Mouse (Mus musculus) WW6 (cell line): ENCODE measurements around the gene Tmc6.
A peak's percentile ranks its signal among the peaks of the same experiment; 100 is the strongest.

Experiments used
- DNase-seq: peaks from one replicate; pipeline ENCODE4 v3.0.0-alpha.2; 2013; ENCODE audit warnings: low read depth, low spot score

The Tmc6 gene

DNA sequence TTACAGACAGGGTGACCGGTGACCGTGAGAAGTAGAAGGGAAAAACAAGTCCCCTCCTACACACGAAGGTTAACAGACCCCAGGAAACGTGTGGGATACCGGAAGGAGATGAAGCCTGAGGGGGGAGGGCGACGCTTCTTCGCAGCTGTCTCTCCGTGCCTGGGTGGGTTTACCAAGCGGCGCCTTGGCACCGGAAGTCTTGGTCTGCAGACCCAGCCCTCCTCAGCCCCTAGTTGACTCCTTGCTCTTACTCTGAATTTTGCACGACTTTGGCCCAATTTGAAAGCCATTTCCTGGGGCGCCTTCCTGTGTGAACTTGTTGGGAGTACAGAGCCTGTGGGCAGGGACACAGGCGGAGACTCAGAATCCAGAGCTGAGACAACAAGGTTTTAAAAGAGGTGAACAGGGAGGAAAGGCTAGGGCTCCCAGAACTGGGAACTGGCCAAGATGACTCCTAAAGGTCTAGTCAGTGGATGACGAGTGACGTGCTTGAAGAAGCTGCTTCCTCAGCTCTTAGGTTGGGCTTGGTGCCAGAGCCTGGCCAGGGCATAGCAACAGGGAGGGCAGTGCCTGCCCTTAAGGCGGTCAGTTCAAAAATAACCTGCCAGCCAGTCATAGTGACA, 688 bp downstream of the Tmc6 start:
- no peak for DNase-seq

DNA sequence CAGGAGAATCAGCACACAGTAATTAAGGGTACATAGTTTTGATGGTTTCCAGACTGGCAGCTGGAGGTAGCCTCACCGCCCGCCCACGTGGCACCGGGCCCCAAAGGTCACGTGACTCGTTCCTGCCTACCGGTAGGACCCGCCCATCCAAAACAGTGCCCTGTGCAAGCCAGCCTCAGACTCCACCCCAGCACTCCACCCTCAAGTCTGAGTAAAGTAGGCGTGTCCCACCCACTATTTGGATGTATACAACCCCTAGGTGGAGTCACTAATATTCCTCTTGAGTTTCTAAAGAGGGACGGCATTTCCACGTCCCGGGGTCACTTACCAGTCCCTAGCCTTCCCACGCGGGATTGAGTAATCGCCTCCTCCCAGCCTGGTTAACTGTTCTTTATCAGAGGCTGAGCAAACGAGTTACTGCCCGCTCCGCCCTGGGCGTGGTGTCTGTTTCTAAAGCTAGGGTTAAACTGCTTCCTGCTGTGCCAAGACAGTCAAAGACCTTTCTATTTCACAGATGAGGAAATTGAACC, 1.4 kb downstream of the Tmc6 start:
- peak; percentile 86 for DNase-seq

GRCm38 (mm10) chr11:117780199-117780515, 1.8 kb downstream of the Tmc6 start:
- no peak for DNase-seq

DNA sequence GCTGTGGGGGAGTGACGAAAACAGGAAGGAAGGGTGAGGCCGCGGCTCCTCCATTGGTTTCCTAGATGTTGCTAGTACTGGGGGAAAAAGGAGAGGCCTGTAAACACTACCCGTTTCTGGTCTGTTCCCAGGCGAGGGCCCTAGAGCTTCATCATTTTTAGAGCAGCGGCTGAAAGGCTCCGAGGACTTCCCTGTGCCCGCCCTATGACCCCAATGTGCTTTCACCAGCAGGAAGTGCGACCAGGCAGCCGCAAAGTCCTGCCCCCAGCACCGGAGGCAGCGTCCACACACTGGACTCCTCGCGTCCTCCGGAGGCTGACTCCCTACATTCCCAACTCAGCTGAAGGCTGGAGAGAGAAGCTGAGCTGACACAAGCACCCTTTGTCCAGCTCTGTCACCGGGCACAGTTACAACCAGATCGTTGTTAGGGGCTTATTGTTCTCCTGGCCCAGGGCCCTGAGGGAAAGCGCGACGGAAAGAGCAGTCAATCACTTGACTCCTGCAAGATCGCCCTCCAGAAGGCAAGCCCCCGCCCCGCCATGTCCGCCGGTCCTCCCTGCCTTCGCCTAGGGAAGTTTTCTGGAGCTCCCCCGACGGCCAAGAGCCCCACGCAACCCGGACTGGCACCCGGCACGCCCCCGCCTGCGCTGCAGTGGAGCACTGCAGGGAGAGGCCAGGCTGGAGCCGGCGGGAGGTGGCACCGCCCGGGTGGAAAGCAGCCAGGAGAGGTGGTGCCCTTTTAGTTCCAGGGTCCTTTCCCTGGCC, 2.4 kb downstream of the Tmc6 start:
- DNase-seq, result no peak

GRCm38 (mm10) chr11:117778851-117779433, 3.1 kb downstream of the Tmc6 start:
- DNase-seq, result no peak

- DNase-seq, result no peak
Observed at GRCm38 (mm10) chr11:117778031-117778430, 4.0 kb downstream of the Tmc6 start.

DNA sequence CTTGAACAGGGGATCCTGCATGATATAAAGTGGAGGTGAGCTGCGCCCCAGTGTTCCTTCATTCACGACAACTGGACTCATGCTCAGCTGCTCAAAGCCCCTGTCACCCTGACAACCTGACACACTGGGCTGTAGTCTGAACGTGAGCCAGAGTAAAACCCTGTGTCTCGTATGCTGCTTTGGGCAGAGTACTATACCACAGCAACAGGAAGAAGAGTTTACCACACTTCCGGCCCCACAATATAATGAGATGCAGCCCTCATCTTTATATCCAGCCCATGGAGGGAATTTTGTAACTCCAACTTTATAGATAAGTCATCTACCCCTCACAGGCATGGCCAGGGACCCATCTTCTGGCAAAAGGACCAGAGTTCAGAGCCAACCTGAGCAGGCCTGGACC, 4.9 kb downstream of the Tmc6 start:
- no peak for DNase-seq

DNA sequence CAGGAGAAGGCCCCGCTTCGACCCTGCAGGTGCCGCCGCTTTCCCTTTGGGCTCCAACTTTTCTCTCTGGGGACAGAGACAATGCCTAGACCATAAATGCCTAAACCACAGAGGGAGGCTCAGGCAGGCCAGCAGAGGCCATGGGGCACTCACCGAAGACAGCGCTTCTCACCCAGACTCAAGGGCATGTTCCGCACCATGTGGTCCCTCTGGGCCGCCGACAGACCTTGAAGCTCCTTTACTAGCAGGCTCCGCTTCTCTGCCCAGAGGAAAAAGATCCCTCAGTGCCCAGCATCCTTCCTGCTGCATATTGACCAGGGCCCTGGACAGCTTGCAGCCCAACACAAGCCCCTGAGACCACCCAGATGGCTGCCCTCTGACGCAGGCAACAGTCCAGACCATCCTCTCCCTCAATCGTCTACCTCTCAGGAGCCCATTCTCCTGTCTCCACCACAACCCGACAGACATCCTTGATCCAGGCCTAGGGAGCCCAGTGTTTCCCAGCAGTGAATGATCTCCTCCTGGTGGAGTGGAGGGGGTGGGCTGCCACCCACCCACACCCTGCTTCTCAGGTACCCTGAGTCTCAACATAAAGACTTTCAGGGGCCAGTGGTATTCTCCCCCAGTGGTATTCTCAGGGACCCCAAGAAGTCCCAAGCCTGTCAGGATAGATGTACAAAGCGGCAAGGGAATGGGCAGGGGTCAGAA, 5.8 kb downstream of the Tmc6 start:
- no peak for DNase-seq

GRCm38 (mm10) chr11:117775540-117775939, 6.5 kb downstream of the Tmc6 start:
- no peak for DNase-seq

DNA sequence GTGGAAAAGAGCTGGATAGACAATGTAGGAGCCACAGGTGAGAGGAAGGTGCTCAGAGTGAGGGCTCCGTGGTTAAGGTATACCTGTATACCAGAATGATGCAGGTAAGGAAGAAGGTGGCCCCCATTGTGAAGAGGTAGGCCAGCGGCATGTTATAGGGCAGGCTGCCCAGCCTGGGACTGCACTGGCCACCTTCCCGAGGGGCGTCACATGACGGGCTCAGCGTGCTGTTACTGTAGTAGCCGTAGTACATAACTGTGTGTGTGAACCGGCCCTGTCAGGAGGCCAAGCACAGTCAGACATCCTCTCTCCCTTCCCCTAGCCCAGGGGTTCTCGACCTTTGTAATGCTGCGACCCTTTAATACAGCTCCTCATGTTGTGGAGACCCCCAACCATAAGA, 7.1 kb downstream of the Tmc6 start:
- DNase-seq, result no peak

DNA sequence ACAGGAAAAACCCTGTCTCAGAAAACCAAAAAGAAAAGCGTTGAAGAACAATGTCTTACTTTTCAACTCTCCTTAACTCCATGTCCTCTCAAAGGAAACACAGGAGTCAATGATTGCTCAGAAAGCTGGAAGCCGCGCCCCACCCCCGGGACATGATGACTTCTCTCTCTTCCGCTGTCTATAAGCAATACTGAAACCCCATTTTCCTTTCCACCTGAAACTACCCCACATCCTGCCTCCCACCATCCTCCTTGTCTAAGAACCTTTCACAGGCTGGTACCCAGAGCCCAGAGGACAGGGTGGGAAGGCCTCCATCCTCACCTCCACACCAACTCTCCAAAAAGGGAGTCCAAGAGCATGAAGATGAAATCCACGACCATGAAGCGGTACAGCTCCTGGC, 9.6 kb downstream of the Tmc6 start:
- no peak for DNase-seq

DNA sequence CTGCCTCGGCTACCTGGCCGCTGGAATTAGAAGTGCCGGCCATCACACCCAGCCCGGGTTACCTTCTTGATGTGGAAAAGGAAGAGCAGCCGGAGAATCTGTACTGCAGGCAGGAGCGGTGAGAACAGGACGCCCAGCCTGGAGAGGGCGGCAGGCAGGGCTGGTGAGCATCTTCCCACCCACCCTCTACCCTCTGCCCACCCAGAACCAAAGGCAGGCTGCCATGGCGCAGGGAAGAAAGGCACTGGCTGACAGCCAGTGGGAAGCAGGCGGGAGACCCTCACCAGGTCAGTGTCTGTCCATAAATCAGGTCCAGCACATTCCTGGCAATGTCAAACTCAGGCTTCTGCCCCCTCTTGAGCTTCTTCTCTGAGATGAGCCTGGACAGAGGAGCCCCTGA, 11.6 kb downstream of the Tmc6 start:
- no peak for DNase-seq

DNA sequence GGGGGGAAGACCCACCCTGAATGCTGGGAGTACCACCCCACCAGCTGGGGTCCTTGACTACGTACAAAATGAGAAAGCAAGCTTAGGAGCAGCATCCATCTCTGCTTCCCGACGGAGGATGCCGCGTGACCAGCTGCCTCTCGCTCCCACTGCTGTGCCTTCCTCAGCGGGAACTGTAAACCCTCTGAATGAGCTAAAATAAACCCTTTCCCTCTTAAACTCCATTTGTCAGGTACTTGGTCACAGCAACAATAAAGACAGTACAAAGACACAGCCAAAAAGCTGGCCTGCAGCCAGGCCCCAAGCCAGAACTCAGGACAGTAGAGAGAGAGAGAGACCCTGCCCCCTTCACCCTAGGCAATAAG, 12.3 kb downstream of the Tmc6 start:
- no peak for DNase-seq

GRCm38 (mm10) chr11:117768725-117769682, 13.0 kb downstream of the Tmc6 start:
- no peak for DNase-seq

DNA sequence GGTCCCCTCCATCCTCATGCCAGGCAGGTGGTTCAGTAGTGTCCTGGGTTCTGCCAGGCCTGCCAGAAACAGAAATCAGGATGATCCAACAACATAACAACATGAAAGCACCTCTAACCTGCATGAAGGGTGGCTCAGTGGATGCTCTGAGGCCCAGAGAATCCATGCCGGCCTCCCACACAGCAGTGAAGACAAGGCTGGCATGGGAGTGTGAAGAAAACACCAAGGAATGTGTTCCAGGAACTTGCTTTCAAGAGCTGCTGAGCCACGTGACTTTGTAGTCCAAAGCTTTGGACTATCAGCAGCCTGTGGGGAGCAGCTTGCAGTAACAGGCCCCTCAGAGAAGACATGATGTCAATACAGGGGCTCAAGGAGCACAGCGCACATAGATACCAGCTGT, 15.7 kb downstream of the Tmc6 start:
- no peak for DNase-seq

- no peak for DNase-seq
Observed at GRCm38 (mm10) chr11:117765361-117765760, 16.6 kb downstream of the Tmc6 start.

DNA sequence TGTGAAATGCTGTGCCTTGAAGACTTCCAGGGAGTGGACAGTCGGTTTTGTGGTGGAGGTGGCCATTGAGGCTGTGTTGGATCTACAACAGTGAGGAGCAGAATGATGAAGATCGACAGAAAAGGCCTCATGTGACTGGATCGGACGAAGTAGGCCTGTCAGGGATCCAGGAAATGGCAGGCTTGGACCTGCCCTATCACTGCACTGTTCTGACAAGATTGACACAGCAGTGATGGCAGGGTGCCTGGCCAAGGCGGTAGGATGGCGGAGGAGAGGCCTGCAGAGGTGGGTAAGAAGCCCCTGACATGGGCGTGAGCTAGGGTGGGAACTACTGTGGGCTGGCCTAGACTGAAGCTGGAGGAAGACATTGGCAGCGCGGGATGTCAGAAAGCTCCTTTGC, 17.7 kb downstream of the Tmc6 start:
- DNase-seq, result no peak

GRCm38 (mm10) chr11:117762246-117762645, 19.8 kb downstream of the Tmc6 start:
- DNase-seq, result no peak

- DNase-seq, result no peak
Observed at GRCm38 (mm10) chr11:117761801-117762200, 20.2 kb downstream of the Tmc6 start.

DNA sequence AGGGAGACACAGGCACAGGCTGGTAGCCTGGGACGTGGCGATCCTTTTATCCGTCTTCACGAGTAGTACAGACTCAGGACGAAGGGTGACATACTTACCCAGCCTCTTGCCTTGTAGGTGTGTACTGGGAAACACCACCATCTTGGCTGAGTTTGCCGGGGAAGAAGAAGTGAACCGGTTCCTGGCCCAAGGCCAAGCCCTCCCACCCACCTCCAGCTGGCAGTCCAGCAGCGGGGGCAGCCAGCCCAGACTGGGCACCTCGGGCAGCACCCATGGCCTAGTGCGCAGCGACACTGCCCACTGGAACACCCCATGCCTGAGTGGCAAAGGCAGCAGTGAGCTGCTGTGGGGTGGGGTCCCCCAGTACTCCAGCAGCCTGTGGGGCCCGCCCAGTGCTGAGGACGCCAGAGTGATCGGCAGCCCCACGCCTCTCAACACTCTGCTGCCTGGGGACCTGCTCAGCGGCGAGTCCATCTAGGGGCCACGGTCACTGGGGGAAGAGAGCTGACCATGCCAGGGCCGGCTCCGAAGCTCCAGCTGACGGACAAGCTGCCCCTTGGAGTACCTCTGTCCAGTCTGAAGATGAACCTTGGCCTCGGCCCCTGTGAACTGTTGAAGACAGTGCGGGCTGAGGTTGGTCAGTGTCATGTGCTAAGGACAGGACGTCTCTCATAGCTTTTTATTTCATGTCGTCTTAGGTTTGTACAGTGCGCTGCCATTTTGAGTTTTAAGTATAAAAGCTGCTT, 21.5 kb downstream of the Tmc6 start:
- DNase-seq, result no peak

GRCm38 (mm10) chr11:117759267-117759666, 22.7 kb downstream of the Tmc6 start:
- DNase-seq, result no peak
